Mouse (Mus musculus): ENCODE results near the gene Amigo2.

DNA sequence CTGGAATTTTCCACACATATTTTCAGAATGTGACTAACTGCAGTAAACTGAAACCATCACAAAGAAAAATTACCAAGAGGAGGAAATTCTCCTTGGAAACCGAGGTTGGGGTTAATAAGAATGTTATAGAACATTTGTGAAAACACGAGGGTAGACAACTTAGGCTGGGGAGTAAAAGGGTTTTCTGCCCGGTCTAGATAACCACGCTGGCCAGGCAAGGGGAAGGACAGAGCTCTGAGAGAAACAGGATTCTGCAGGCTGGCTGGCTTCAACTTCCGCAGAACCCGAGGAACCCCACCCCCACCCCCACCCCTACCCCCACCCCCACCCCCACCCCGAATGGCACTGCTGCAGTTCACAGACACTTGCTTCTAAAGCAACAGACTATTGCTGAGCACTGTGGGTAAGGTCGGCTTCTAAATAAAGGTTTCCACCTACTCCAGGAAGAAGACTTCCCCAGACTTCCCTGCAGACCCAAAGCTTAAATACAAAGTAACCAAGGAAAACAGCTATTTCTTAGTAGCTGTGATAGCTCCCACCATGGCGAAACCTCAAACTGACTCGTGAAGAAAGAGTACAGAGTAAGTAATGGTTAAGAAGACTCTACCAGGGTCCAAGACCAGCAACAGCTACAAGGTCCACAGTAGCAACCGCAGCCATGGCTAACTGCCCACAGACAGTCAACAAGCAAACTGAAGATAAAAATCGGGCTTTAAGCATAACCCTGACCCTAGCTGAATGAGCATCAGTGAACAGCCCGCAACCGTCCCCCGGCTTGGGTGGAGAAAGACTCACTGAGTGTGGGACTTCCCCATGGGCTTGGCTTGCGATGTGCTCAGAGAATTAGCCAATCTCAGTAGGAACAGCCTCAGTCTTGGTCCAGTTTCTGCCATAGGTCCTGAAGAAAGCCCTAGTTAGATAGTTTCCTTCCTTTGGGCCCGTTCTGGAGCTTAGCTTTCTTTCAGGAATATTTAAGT is 34.3 kb downstream of the Amigo2 start:
- peak; percentile 40; the same call in 1 of the 2 replicates for TF ChIP-seq MEF2A (IDR thresholded peaks at IDR 0.05; ENCODE audit: borderline replicate concordance, low read depth, low read length)
- no peak for TF ChIP-seq ZC3H11A (IDR thresholded peaks at IDR 0.05; ENCODE audit: low read depth, low read length)
- TF ChIP-seq CTCF (conservative IDR thresholded peaks at IDR 0.05 in 1 of 2, IDR thresholded peaks at IDR 0.05 in 1 of 2; ENCODE audit: low read depth in 2 of 2, low read length in 2 of 2): no peak
- TF ChIP-seq POLR2A (IDR thresholded peaks at IDR 0.05; ENCODE audit: low read depth, low read length): peak; percentile 75
- no peak for TF ChIP-seq PAX5 (IDR thresholded peaks at IDR 0.05; ENCODE audit: low read length)
- TF ChIP-seq E2F4 (IDR thresholded peaks at IDR 0.05; ENCODE audit: insufficient replicate concordance, low read depth, low read length): no peak
- TF ChIP-seq MAZ (IDR thresholded peaks at IDR 0.05; ENCODE audit: low read depth, low read length): no peak
